Mouse (Mus musculus) limb, embryonic 10.5 days (tissue): ENCODE data around the gene Ect2l. TPM values are rescaled to one million over a fixed set of nuclear protein-coding genes. Genes with fewer than 3 reads are reported as not detected.

Experiments
- DNase-seq: peaks from one replicate; pipeline ENCODE4 v3.0.0-alpha.2; 2017; ENCODE audit warnings: low spot score
- H3K27ac ChIP-seq: fragments of 300-500 bp; sonication (generic); 2 replicates; pipeline ENCODE4 v1.5.1; 2016; ENCODE audit warnings: mild to moderate bottlenecking
- H3K27me3 ChIP-seq: fragments of 300-500 bp; sonication (generic); 2 replicates; pipeline ENCODE4 v1.6.1; 2016; ENCODE audit warnings: low read depth, mild to moderate bottlenecking; ENCODE audit not compliant: poor library complexity, severe bottlenecking
- H3K36me3 ChIP-seq: fragments of 300-500 bp; sonication (generic); 2 replicates; pipeline ENCODE4 v1.6.1; 2016; ENCODE audit warnings: mild to moderate bottlenecking, moderate library complexity
- H3K4me1 ChIP-seq: fragments of 300-500 bp; sonication (generic); 2 replicates; pipeline ENCODE4 v1.6.1; 2016
- H3K4me3 ChIP-seq: fragments of 300-500 bp; sonication (generic); 2 replicates; pipeline ENCODE4 v1.5.1; 2016; ENCODE audit warnings: mild to moderate bottlenecking, moderate library complexity
- H3K9me3 ChIP-seq: fragments of 300-500 bp; sonication (generic); replicated peaks from 2 replicates; pipeline ENCODE4 v1.6.1; 2016; ENCODE audit warnings: mild to moderate bottlenecking
- WGBS: fragments of 180-500 bp; shearing (Covaris S2); methylation state at CpG from one replicate; pipeline ENCODE4 v1.1.7; 2016; 5-methylcytosine and 5-hydroxymethylcytosine counted together
- polyA plus RNA-seq: library from polyadenylated mRNA; unstranded; fragments of >200 nt; fragmentation: Nextera tagmentation; extraction: Ambion mirVana; gene quantifications from 2 replicates; pipeline ENCODE4 v1.2.1, GENCODE M21; 2016

Ect2l gene
- 0.54 and 0.87 TPM in 2 replicates for polyA plus RNA-seq

GRCm38 (mm10) chr10:18210726-18211125 is at the start of gene Ect2l:
Gene Ect2l (minus strand): TSS chr10:18210890.
- H3K36me3 ChIP-seq: no peaks in the 10 kb centered on the region
- peak; percentile 70 for DNase-seq
- H3K27ac ChIP-seq: no peak within 1 kb of the TSS
- H3K27me3 ChIP-seq: no peaks in the 10 kb centered on the region
- H3K4me1 ChIP-seq: peaks cover 7% of the 10 kb centered on the region; the same call in 1 of the 2 replicates
- H3K4me3 ChIP-seq: no peak within 1 kb of the TSS
- no peaks in the 10 kb centered on the region for H3K9me3 ChIP-seq
- 11% methylated on average over 11 of the region's 11 CpGs for WGBS

GRCm38 (mm10) chr10:18251345-18251744 is 40.7 kb upstream of the Ect2l start:
- no peaks in the 10 kb centered on the region for H3K9me3 ChIP-seq
- WGBS: 74% methylated on average over 4 of the region's 4 CpGs
- H3K4me3 ChIP-seq: no peak overlapping the region
- no peaks in the 10 kb centered on the region for H3K36me3 ChIP-seq
- H3K27me3 ChIP-seq: no peaks in the 10 kb centered on the region
- DNase-seq: no peak
- H3K4me1 ChIP-seq: no peaks in the 10 kb centered on the region
- no peak overlapping the region for H3K27ac ChIP-seq

- no peaks in the 10 kb centered on the region for H3K4me1 ChIP-seq
- H3K27me3 ChIP-seq: no peaks in the 10 kb centered on the region
- no peak for DNase-seq
- no peaks in the 10 kb centered on the region for H3K9me3 ChIP-seq
- H3K4me3 ChIP-seq: no peak overlapping the region
- WGBS: 67% methylated on average over 2 of the region's 2 CpGs
- H3K27ac ChIP-seq: no peak overlapping the region
- no peaks in the 10 kb centered on the region for H3K36me3 ChIP-seq
These were observed 32.9 kb upstream of the Ect2l start for GRCm38 (mm10) chr10:18243614-18244013.

- WGBS: 92% methylated on average over 7 of the region's 7 CpGs
- no peaks in the 10 kb centered on the region for H3K27me3 ChIP-seq
- no peaks in the 10 kb centered on the region for H3K9me3 ChIP-seq
These were observed 26.5 kb upstream of the Ect2l start for GRCm38 (mm10) chr10:18237191-18237590.

GRCm38 (mm10) chr10:18236328-18236927 is 25.7 kb upstream of the Ect2l start:
- H3K36me3 ChIP-seq: no peaks in the 10 kb centered on the region
- 88% methylated on average over 5 of the region's 5 CpGs for WGBS
- H3K4me1 ChIP-seq: peaks cover 6% of the 10 kb centered on the region
- H3K9me3 ChIP-seq: no peaks in the 10 kb centered on the region
- DNase-seq: no peak
- H3K4me3 ChIP-seq: no peak overlapping the region
- no peak overlapping the region for H3K27ac ChIP-seq
- H3K27me3 ChIP-seq: no peaks in the 10 kb centered on the region

More at GRCm38 (mm10) chr10:18237191-18237590, 26.5 kb upstream of the Ect2l start:
- H3K27ac ChIP-seq: no peak overlapping the region
- H3K4me1 ChIP-seq: peaks cover 6% of the 10 kb centered on the region
- H3K36me3 ChIP-seq: no peaks in the 10 kb centered on the region
- no peak for DNase-seq
- H3K4me3 ChIP-seq: no peak overlapping the region

- Histone ChIP-seq H3K36me3 (no peaks in the 10 kb centered on the region), H3K27ac (peak overlapping the region; percentile 90), H3K4me1 (peaks cover 6% of the 10 kb centered on the region), H3K27me3 (no peaks in the 10 kb centered on the region), H3K4me3 (peak overlapping the region; percentile 81), H3K9me3 (no peaks in the 10 kb centered on the region)
- no peak for DNase-seq
- 16% methylated on average over 14 of the region's 14 CpGs for WGBS
These were observed 24.7 kb upstream of the Ect2l start for GRCm38 (mm10) chr10:18235402-18235747.

- H3K4me3 ChIP-seq: peak within 1 kb of the TSS; percentile 81
- WGBS: 1% methylated on average over 41 of the region's 41 CpGs
- H3K36me3 ChIP-seq: no peaks in the 10 kb centered on the region
- peaks cover 6% of the 10 kb centered on the region for H3K4me1 ChIP-seq
- peak within 1 kb of the TSS; percentile 90 for H3K27ac ChIP-seq
- no peaks in the 10 kb centered on the region for H3K27me3 ChIP-seq
- no peaks in the 10 kb centered on the region for H3K9me3 ChIP-seq
- peak; percentile 95 for DNase-seq
These were observed 24.1 kb upstream of the Ect2l start, which contains the start of gene Ccdc28a for GRCm38 (mm10) chr10:18234560-18235401. Gene Ccdc28a (minus strand): TSS chr10:18234998.

- WGBS: 62% methylated on average over 3 of the region's 3 CpGs
These were observed 23.2 kb upstream of the Ect2l start for GRCm38 (mm10) chr10:18233891-18234290.

GRCm38 (mm10) chr10:18224386-18224785 is 13.7 kb upstream of the Ect2l start:
- no peaks in the 10 kb centered on the region for H3K27me3 ChIP-seq
- no peak overlapping the region for H3K27ac ChIP-seq
- no peaks in the 10 kb centered on the region for H3K9me3 ChIP-seq
- H3K36me3 ChIP-seq: no peaks in the 10 kb centered on the region
- no peak overlapping the region for H3K4me3 ChIP-seq
- H3K4me1 ChIP-seq: peaks cover 6% of the 10 kb centered on the region; the same call in 1 of the 2 replicates
- 97% methylated on average over 3 of the region's 3 CpGs for WGBS
- no peak for DNase-seq

More at GRCm38 (mm10) chr10:18233891-18234290, 23.2 kb upstream of the Ect2l start:
- Histone ChIP-seq H3K27me3 (no peaks in the 10 kb centered on the region), H3K4me1 (peaks cover 6% of the 10 kb centered on the region), H3K27ac (no peak overlapping the region), H3K36me3 (no peaks in the 10 kb centered on the region), H3K4me3 (no peak overlapping the region), H3K9me3 (no peaks in the 10 kb centered on the region)
- DNase-seq: no peak

GRCm38 (mm10) chr10:18219351-18219750 is 8.7 kb upstream of the Ect2l start:
- Histone ChIP-seq H3K4me1 (peaks cover 1% of the 10 kb centered on the region; the same call in 1 of the 2 replicates), H3K4me3 (no peak overlapping the region), H3K9me3 (no peaks in the 10 kb centered on the region), H3K27ac (no peak overlapping the region), H3K27me3 (no peaks in the 10 kb centered on the region), H3K36me3 (no peaks in the 10 kb centered on the region)
- 94% methylated on average over 10 of the region's 10 CpGs for WGBS
- DNase-seq: no peak

- no peak overlapping the region for H3K4me3 ChIP-seq
- no peak overlapping the region for H3K27ac ChIP-seq
- H3K27me3 ChIP-seq: no peaks in the 10 kb centered on the region
- no peaks in the 10 kb centered on the region for H3K36me3 ChIP-seq
- DNase-seq: no peak
- no peaks in the 10 kb centered on the region for H3K9me3 ChIP-seq
- peaks cover 7% of the 10 kb centered on the region; the same call in 1 of the 2 replicates for H3K4me1 ChIP-seq
- 94% methylated on average over 5 of the region's 5 CpGs for WGBS
These were observed 3.4 kb upstream of the Ect2l start for GRCm38 (mm10) chr10:18214124-18214523.

- 83% methylated on average over 4 of the region's 4 CpGs for WGBS
- H3K27ac ChIP-seq: no peak overlapping the region
These were observed 2.7 kb upstream of the Ect2l start for GRCm38 (mm10) chr10:18213373-18213772.

GRCm38 (mm10) chr10:18210119-18210518 is 571 bp downstream of the Ect2l start:
- no peak overlapping the region for H3K27ac ChIP-seq
- DNase-seq: no peak
- no peaks in the 10 kb centered on the region for H3K36me3 ChIP-seq
- no peak overlapping the region for H3K4me3 ChIP-seq
- H3K4me1 ChIP-seq: peaks cover 7% of the 10 kb centered on the region; the same call in 1 of the 2 replicates
- 86% methylated on average over 6 of the region's 6 CpGs for WGBS
- no peaks in the 10 kb centered on the region for H3K27me3 ChIP-seq
- no peaks in the 10 kb centered on the region for H3K9me3 ChIP-seq

More at GRCm38 (mm10) chr10:18213373-18213772, 2.7 kb upstream of the Ect2l start:
- DNase-seq: no peak
- Histone ChIP-seq H3K36me3 (no peaks in the 10 kb centered on the region), H3K4me1 (peaks cover 7% of the 10 kb centered on the region; the same call in 1 of the 2 replicates), H3K27me3 (no peaks in the 10 kb centered on the region), H3K9me3 (no peaks in the 10 kb centered on the region), H3K4me3 (no peak overlapping the region)
